Mouse (Mus musculus) heart, adult 18-20 months (tissue): ENCODE measurements around the gene Gm10401. TPM values are rescaled to one million over a fixed set of nuclear protein-coding genes. Genes with fewer than 3 reads are reported as not detected.
A peak's percentile ranks its signal among the peaks of the same experiment; 100 is the strongest.

ENCODE experiments used
- DNase-seq, 2 experiments: peaks; one replicate each; pipeline ENCODE4 v3.0.0; 2021 to 2022; ENCODE audit warnings: mixed read lengths in 1 of 2
- total RNA-seq, 2 experiments: library from RNA; stranded (reverse); gene quantifications; 2 replicates each; pipeline ENCODE4 v1.2.3; 2021

Gene Gm10401
- total RNA-seq, 2 experiments from 2014 or later: not detected

GRCm38 (mm10) chr5:115070457-115070856 lies 27.6 kb downstream of the Gm10401 start:
- DNase-seq: no peak

GRCm38 (mm10) chr5:115069611-115070010 lies 28.5 kb downstream of the Gm10401 start:
- DNase-seq: no peak

GRCm38 (mm10) chr5:115068671-115069421 lies 29.2 kb downstream of the Gm10401 start:
- no peak for DNase-seq

GRCm38 (mm10) chr5:115066245-115066644 lies 31.9 kb downstream of the Gm10401 start:
- DNase-seq: no peak

- no peak for DNase-seq
Measured at GRCm38 (mm10) chr5:115063391-115063790, 34.7 kb downstream of the Gm10401 start.

GRCm38 (mm10) chr5:115062566-115062965 lies 35.5 kb downstream of the Gm10401 start:
- DNase-seq: no peak

- DNase-seq: no peak
Measured at GRCm38 (mm10) chr5:115060977-115061376, 37.1 kb downstream of the Gm10401 start.

GRCm38 (mm10) chr5:115060067-115060695 lies 37.9 kb downstream of the Gm10401 start:
- DNase-seq: no peak

- no peak for DNase-seq
Measured at GRCm38 (mm10) chr5:115058584-115059297, 39.4 kb downstream of the Gm10401 start.

- peak in 1 of 2 experiments; percentile 22 for DNase-seq
Measured at GRCm38 (mm10) chr5:115057153-115057552, 40.9 kb downstream of the Gm10401 start.

- no peak for DNase-seq
Measured at GRCm38 (mm10) chr5:115055418-115055817, 42.7 kb downstream of the Gm10401 start.

- no peak for DNase-seq
Measured at GRCm38 (mm10) chr5:115053791-115054396, 44.2 kb downstream of the Gm10401 start.

GRCm38 (mm10) chr5:115052546-115052945 lies 45.5 kb downstream of the Gm10401 start:
- no peak for DNase-seq

GRCm38 (mm10) chr5:115050776-115051175 lies 47.3 kb downstream of the Gm10401 start:
- DNase-seq: no peak

GRCm38 (mm10) chr5:115049692-115050091 lies 48.4 kb downstream of the Gm10401 start:
- no peak for DNase-seq

Other genes starting within 250 kb of the Gm10401 start
- gene 4930519G04Rik, start 244.6 kb downstream of the Gm10401 start, total RNA-seq: not detected
- gene Gm9936, start 239.6 kb downstream of the Gm10401 start, total RNA-seq: not detected
- 1 to 10 TPM; 5.0 TPM for gene Oasl2, start 201.4 kb downstream of the Gm10401 start, total RNA-seq
- gene Oasl1, start 175.1 kb downstream of the Gm10401 start, total RNA-seq: under 1 TPM; 0.39 to 0.82 TPM
- 10 to 100 TPM; 25.3 to 28.0 TPM for gene 2210016L21Rik, start 156.1 kb downstream of the Gm10401 start, total RNA-seq
- not detected for gene Hnf1a, start 127.2 kb downstream of the Gm10401 start, total RNA-seq
- 10 to 100 TPM; 30.1 to 32.2 TPM for gene Sppl3, start 87.2 kb downstream of the Gm10401 start, total RNA-seq
- gene Acads, start 21.1 kb upstream of the Gm10401 start, total RNA-seq: 100 to 1,000 TPM; 230 to 252 TPM
- gene Unc119b, start 36.7 kb upstream of the Gm10401 start, total RNA-seq: 10 to 100 TPM; 19.3 to 20.2 TPM
- gene Mlec, start 59.9 kb upstream of the Gm10401 start, total RNA-seq: 10 to 100 TPM; 81.5 to 82.4 TPM
- 1 to 10 TPM; 1.8 to 2.0 TPM for gene Cabp1, start 96.1 kb upstream of the Gm10401 start, total RNA-seq
- gene Pop5, start 137.5 kb upstream of the Gm10401 start, total RNA-seq: 10 to 100 TPM; 35.6 to 37.4 TPM
- gene Rnf10, start 174.6 kb upstream of the Gm10401 start, total RNA-seq: 100 to 1,000 TPM; 373 to 434 TPM
- 100 to 1,000 TPM; 150 to 174 TPM for gene Coq5, start 181.4 kb upstream of the Gm10401 start, total RNA-seq
- gene Dynll1, start 202.7 kb upstream of the Gm10401 start, total RNA-seq: 10 to 100 TPM; 95.3 to 98.8 TPM
- 10 to 100 TPM; 18.2 to 19.2 TPM for gene Srsf9, start 228.9 kb upstream of the Gm10401 start, total RNA-seq
- 10 to 100 TPM; 17.2 to 18.0 TPM for gene Gatc, start 242.9 kb upstream of the Gm10401 start, total RNA-seq
- 10 to 100 TPM; 26.9 to 28.4 TPM for gene Triap1, start 242.9 kb upstream of the Gm10401 start, total RNA-seq